Mouse (Mus musculus) MEL (cell line): ENCODE measurements around the gene Coil. TPM values are rescaled to one million over a fixed set of nuclear protein-coding genes. Genes with fewer than 3 reads are reported as not detected.
A peak's percentile ranks its signal among the peaks of the same experiment; 100 is the strongest.

Experiments used
- DNase-seq: peaks from one replicate; pipeline ENCODE4 v3.0.0; 2011; ENCODE audit warnings: low read depth, low spot score
- H3K27ac ChIP-seq: 2 replicates; pipeline ENCODE4 v1.5.1; 2012; ENCODE audit warnings: low read depth, mild to moderate bottlenecking, control low read depth, low read length, moderate library complexity; ENCODE audit not compliant: control insufficient read depth
- H3K27me3 ChIP-seq, 2 experiments: fragments of 150-350 bp in 1 of 2; sonication (generic) in 1 of 2; 2 replicates each; pipeline ENCODE4 v1.6.1; 2012; ENCODE audit warnings: low read length in 2 of 2, mild to moderate bottlenecking in 2 of 2, improper control_type of control experiment in 1 of 2, moderate library complexity in 1 of 2; ENCODE audit not compliant: insufficient read depth in 2 of 2, control insufficient read depth in 1 of 2
- H3K36me3 ChIP-seq, 2 experiments: 2 replicates each; pipeline ENCODE4 v1.6.1; 2012 to 2014; ENCODE audit warnings: low read length in 2 of 2, improper control_type of control experiment in 1 of 2, inconsistent platforms in 1 of 2, mild to moderate bottlenecking in 1 of 2; ENCODE audit not compliant: insufficient read depth in 2 of 2, control insufficient read depth in 1 of 2
- H3K4me1 ChIP-seq, 2 experiments: fragments of 150-350 bp in 1 of 2; sonication (generic) in 1 of 2; 2 replicates each; pipeline ENCODE4 v1.6.1; 2012; ENCODE audit warnings: low read length in 2 of 2, improper control_type of control experiment in 1 of 2, mild to moderate bottlenecking in 1 of 2; ENCODE audit not compliant: insufficient read depth in 2 of 2, control insufficient read depth in 1 of 2
- H3K4me3 ChIP-seq, 2 experiments: fragments of 150-350 bp in 1 of 2; sonication (generic) in 1 of 2; 2 replicates each; pipeline ENCODE4 v1.5.1; 2012; ENCODE audit warnings: low read depth in 2 of 2, low read length in 2 of 2, mild to moderate bottlenecking in 2 of 2, moderate library complexity in 2 of 2, control low read depth in 1 of 2, improper control_type of control experiment in 1 of 2; ENCODE audit not compliant: control insufficient read depth in 1 of 2, insufficient read depth in 1 of 2
- H3K79me2 ChIP-seq: 2 replicates; pipeline ENCODE4 v1.6.1; 2012; ENCODE audit warnings: mild to moderate bottlenecking, low read length, moderate library complexity; ENCODE audit not compliant: control insufficient read depth, poor library complexity, insufficient read depth
- H3K9ac ChIP-seq: 2 replicates; pipeline ENCODE4 v1.6.1; 2012; ENCODE audit warnings: low read depth, mild to moderate bottlenecking, control low read depth, low read length, moderate library complexity; ENCODE audit not compliant: control insufficient read depth, poor library complexity, severe bottlenecking
- H3K9me3 ChIP-seq: fragments of 150-350 bp; sonication (generic); replicated peaks from 2 replicates; pipeline ENCODE4 v1.6.1; 2012; ENCODE audit warnings: mild to moderate bottlenecking, low read length, improper control_type of control experiment, moderate library complexity; ENCODE audit not compliant: insufficient read depth
- CHD2 ChIP-seq: IDR thresholded peaks from 2 replicates; pipeline ENCODE4 v1.6.1; 2011; ENCODE audit warnings: low read length, improper control_type of control experiment
- CTCF ChIP-seq, 3 experiments: IDR thresholded peaks in 2 of 3; conservative IDR thresholded peaks in 1 of 3; 2 replicates each; pipeline ENCODE4 v1.5.1; 2011 to 2012; ENCODE audit warnings: low read length in 3 of 3, low read depth in 2 of 3, mild to moderate bottlenecking in 2 of 3, improper control_type of control experiment in 1 of 3, inconsistent platforms in 1 of 3, mixed read lengths in 1 of 3, moderate library complexity in 1 of 3; ENCODE audit not compliant: control insufficient read depth in 1 of 3, insufficient read depth in 1 of 3, poor library complexity in 1 of 3, severe bottlenecking in 1 of 3
- E2F4 ChIP-seq: IDR thresholded peaks from 2 replicates; pipeline ENCODE4 v1.6.1; 2011; ENCODE audit warnings: low read depth, low read length, improper control_type of control experiment, borderline replicate concordance
- ELF1 ChIP-seq: IDR thresholded peaks from 2 replicates; pipeline ENCODE4 v1.6.1; 2014; ENCODE audit warnings: low read depth, mild to moderate bottlenecking, inconsistent platforms, low read length, improper control_type of control experiment, moderate library complexity
- EP300 ChIP-seq, 2 experiments: IDR thresholded peaks; 2 replicates each; pipeline ENCODE4 v1.6.1; 2011; ENCODE audit warnings: improper control_type of control experiment in 2 of 2, low read length in 2 of 2, low read depth in 1 of 2, mild to moderate bottlenecking in 1 of 2
- GABPA ChIP-seq: IDR thresholded peaks from 2 replicates; pipeline ENCODE4 v1.6.1; 2012; ENCODE audit warnings: low read depth, mild to moderate bottlenecking, inconsistent platforms, low read length, improper control_type of control experiment, moderate library complexity
- HCFC1 ChIP-seq: IDR thresholded peaks from 2 replicates; pipeline ENCODE4 v1.6.1; 2012; ENCODE audit warnings: low read depth, mild to moderate bottlenecking, inconsistent platforms, low read length, improper control_type of control experiment, moderate library complexity
- KAT2A ChIP-seq: conservative IDR thresholded peaks from 2 replicates; pipeline ENCODE4 v1.6.1; 2012; ENCODE audit warnings: low read depth, low read length, improper control_type of control experiment, inconsistent platforms
- MAFK ChIP-seq: IDR thresholded peaks from 2 replicates; pipeline ENCODE4 v1.6.1; 2011; ENCODE audit warnings: low read depth, mild to moderate bottlenecking, low read length, improper control_type of control experiment, borderline replicate concordance
- MAZ ChIP-seq: IDR thresholded peaks from 2 replicates; pipeline ENCODE4 v1.6.1; 2012; ENCODE audit warnings: low read depth, mild to moderate bottlenecking, inconsistent platforms, low read length, improper control_type of control experiment
- MXI1 ChIP-seq: IDR thresholded peaks from 2 replicates; pipeline ENCODE4 v1.6.1; 2011; ENCODE audit warnings: mild to moderate bottlenecking, low read depth, low read length, improper control_type of control experiment
- NELFE ChIP-seq: IDR thresholded peaks from 2 replicates; pipeline ENCODE4 v1.6.1; 2011; ENCODE audit warnings: low read depth, low read length, improper control_type of control experiment
- NRF1 ChIP-seq: IDR thresholded peaks from 2 replicates; pipeline ENCODE4 v1.6.1; 2014; ENCODE audit warnings: low read depth, mild to moderate bottlenecking, inconsistent platforms, low read length, improper control_type of control experiment, moderate library complexity; ENCODE audit not compliant: poor library complexity, insufficient read depth, severe bottlenecking
- POLR2AphosphoS2 ChIP-seq: IDR thresholded peaks from 2 replicates; pipeline ENCODE4 v1.6.1; 2011; ENCODE audit warnings: low read length, improper control_type of control experiment
- POLR2AphosphoS5 ChIP-seq: IDR thresholded peaks from 2 replicates; pipeline ENCODE4 v1.6.1; 2012; ENCODE audit warnings: low read depth, borderline replicate concordance, mild to moderate bottlenecking, inconsistent platforms, low read length, moderate library complexity, mixed read lengths
- RAD21 ChIP-seq: IDR thresholded peaks from 2 replicates; pipeline ENCODE4 v1.6.1; 2011; ENCODE audit warnings: mild to moderate bottlenecking, low read depth, low read length, improper control_type of control experiment
- RCOR1 ChIP-seq: IDR thresholded peaks from 2 replicates; pipeline ENCODE4 v1.6.1; 2012; ENCODE audit warnings: low read depth, mild to moderate bottlenecking, inconsistent platforms, low read length, improper control_type of control experiment
- SMC3 ChIP-seq: IDR thresholded peaks from 2 replicates; pipeline ENCODE4 v1.6.1; 2011; ENCODE audit warnings: low read depth, low read length, improper control_type of control experiment
- TAL1 ChIP-seq: IDR thresholded peaks from 2 replicates; pipeline ENCODE4 v1.6.1; 2012; ENCODE audit warnings: mild to moderate bottlenecking, inconsistent platforms, low read length, moderate library complexity, mixed read lengths
- TBP ChIP-seq: IDR thresholded peaks from 2 replicates; pipeline ENCODE4 v1.8.0; 2011; ENCODE audit warnings: low read depth, low read length, improper control_type of control experiment
- TCF12 ChIP-seq: IDR thresholded peaks from 2 replicates; pipeline ENCODE4 v1.6.1; 2014; ENCODE audit warnings: low read depth, mild to moderate bottlenecking, inconsistent platforms, low read length, improper control_type of control experiment, moderate library complexity
- UBTF ChIP-seq: IDR thresholded peaks from 2 replicates; pipeline ENCODE4 v1.6.1; 2012; ENCODE audit warnings: low read depth, mild to moderate bottlenecking, inconsistent platforms, low read length, improper control_type of control experiment, moderate library complexity, borderline replicate concordance; ENCODE audit not compliant: insufficient read depth
- USF1 ChIP-seq: IDR thresholded peaks from 2 replicates; pipeline ENCODE4 v1.6.1; 2014; ENCODE audit warnings: low read depth, mild to moderate bottlenecking, inconsistent platforms, low read length, improper control_type of control experiment, moderate library complexity
- USF2 ChIP-seq, 2 experiments: IDR thresholded peaks; 2 replicates each; pipeline ENCODE4 v1.6.1; 2011 to 2012; ENCODE audit warnings: improper control_type of control experiment in 2 of 2, low read length in 2 of 2, borderline replicate concordance in 1 of 2, inconsistent platforms in 1 of 2, low read depth in 1 of 2, mild to moderate bottlenecking in 1 of 2; ENCODE audit not compliant: insufficient read depth in 1 of 2
- ZC3H11A ChIP-seq: IDR thresholded peaks from 2 replicates; pipeline ENCODE4 v1.6.1; 2012; ENCODE audit warnings: low read depth, mild to moderate bottlenecking, inconsistent platforms, low read length, improper control_type of control experiment
- ZKSCAN1 ChIP-seq: IDR thresholded peaks from 2 replicates; pipeline ENCODE4 v1.6.1; 2012; ENCODE audit warnings: low read depth, mild to moderate bottlenecking, inconsistent platforms, low read length, improper control_type of control experiment, moderate library complexity
- ZMIZ1 ChIP-seq: IDR thresholded peaks from 2 replicates; pipeline ENCODE4 v1.6.1; 2012; ENCODE audit warnings: low read depth, mild to moderate bottlenecking, inconsistent platforms, low read length, improper control_type of control experiment, moderate library complexity
- ZNF384 ChIP-seq: IDR thresholded peaks from 2 replicates; pipeline ENCODE4 v1.6.1; 2012; ENCODE audit warnings: low read depth, mild to moderate bottlenecking, inconsistent platforms, low read length, improper control_type of control experiment
- polyA plus RNA-seq, 2 experiments: library from polyadenylated mRNA; stranded (reverse) in 1 of 2; unstranded in 1 of 2; fragments of >175 nt in 1 of 2; fragments of >200 nt in 1 of 2; gene quantifications; 2 replicates each; pipeline versions ENCODE4 v1.2.1 to v1.2.4; 2012; ENCODE audit warnings: low replicate concordance in 2 of 2, low read depth in 1 of 2; ENCODE audit not compliant: insufficient read length in 2 of 2, insufficient read depth in 1 of 2, missing spikeins in 1 of 2
- total RNA-seq: library from RNA; depleted of rRNA; stranded (reverse); fragments of 300-350 nt; gene quantifications from 2 replicates; pipeline ENCODE4 v1.2.3, GENCODE M21; 2012

Gene Coil
- total and polyA plus RNA-seq, 3 experiments: 24.4 to 32.6 TPM; not detected in 1

GRCm38 (mm10) chr11:88973776-88974701 is 4.0 kb downstream of the Coil start (continued):
- TF ChIP-seq ZC3H11A (peak; percentile 41), MAZ (peak; percentile 99), KAT2A (no peak; the same call in 1 of the 2 replicates), USF1 (peak; percentile 51), CHD2 (peak; percentile 55; the same call in 1 of the 2 replicates), ZMIZ1 (peak; percentile 87), USF2 (IDR thresholded peaks at IDR 0.05; ENCODE audit: borderline replicate concordance in 1 of 2, insufficient read depth in 1 of 2, low read depth in 1 of 2, low read length in 2 of 2) (no peak), RCOR1 (peak; percentile 55; the same call in 1 of the 2 replicates), EP300 (IDR thresholded peaks at IDR 0.05; ENCODE audit: low read depth in 1 of 2, low read length in 2 of 2) (peak; percentile 22 to 66; a peak in 2 of 4 replicates), TBP (peak; percentile 88), GABPA (no peak), E2F4 (peak; percentile 41; the same call in 1 of the 2 replicates), MAFK (0 out of 2 replicates have a peak, but pooled peaks have one; percentile 22), MXI1 (peak; percentile 95), TAL1 (no peak), NRF1 (peak; percentile 60)

- TF ChIP-seq EP300 (IDR thresholded peaks at IDR 0.05; ENCODE audit: low read depth in 1 of 2, low read length in 2 of 2) (no peak), HCFC1 (no peak), CHD2 (no peak), ZC3H11A (no peak), ZNF384 (no peak; the same call in 1 of the 2 replicates), MAFK (no peak), RAD21 (peak; percentile 13; the same call in 1 of the 2 replicates), ELF1 (no peak), CTCF (IDR thresholded peaks at IDR 0.05 in 2 of 3, conservative IDR thresholded peaks at IDR 0.05 in 1 of 3; ENCODE audit: control insufficient read depth in 1 of 3, insufficient read depth in 1 of 3, low read depth in 2 of 3, low read length in 3 of 3, poor library complexity in 1 of 3, severe bottlenecking in 1 of 3) (peak; percentile 69 to 81 (median 70)), POLR2AphosphoS2 (no peak), UBTF (no peak), KAT2A (no peak), TCF12 (no peak), NELFE (no peak), SMC3 (peak; percentile 50), POLR2AphosphoS5 (no peak), ZKSCAN1 (no peak)
- TF ChIP-seq, all 39 proteins: peak for 3
- no peaks in the 10 kb centered on the region for H3K9me3 ChIP-seq
- peaks cover 2 to 4% of the 10 kb centered on the region in 2 experiments; a peak in 3 of 4 replicates for H3K4me1 ChIP-seq
- H3K27me3 ChIP-seq: no peaks in the 10 kb centered on the region
- H3K27ac ChIP-seq: no peak overlapping the region
- H3K9ac ChIP-seq: no peak overlapping the region
- H3K79me2 ChIP-seq: peaks cover 26% of the 10 kb centered on the region
- peak; percentile 75 for DNase-seq
- no peak overlapping the region for H3K4me3 ChIP-seq
- H3K36me3 ChIP-seq: no peaks in the 10 kb centered on the region; a peak in 2 of 4 replicates
Observed at GRCm38 (mm10) chr11:88976320-88976719, 6.3 kb downstream of the Coil start.
